Mouse (Mus musculus) lung, postnatal 0 days (tissue): ENCODE data around the gene Dgkd. TPM values are rescaled to one million over a fixed set of nuclear protein-coding genes. Genes with fewer than 3 reads are reported as not detected.

Source experiments
- ATAC-seq: fragments of 200-750 bp; cut with Nextera tagmentation; 2 replicates; pipeline ENCODE4 v1.8.0; 2017; ENCODE audit warnings: moderate library complexity
- DNase-seq: peaks from one replicate; pipeline ENCODE4 v3.0.0-alpha.2; 2016; ENCODE audit warnings: low spot score
- H3K27ac ChIP-seq: fragments of 300-500 bp; sonication (generic); 2 replicates; pipeline ENCODE4 v1.5.1; 2014; ENCODE audit warnings: antibody characterized with exemption, mild to moderate bottlenecking, low read length, mixed read lengths
- H3K27me3 ChIP-seq: fragments of 300-500 bp; sonication (generic); replicated peaks from 2 replicates; pipeline ENCODE4 v1.6.1; 2014; ENCODE audit warnings: low read length, mixed read lengths; ENCODE audit not compliant: insufficient read depth
- H3K36me3 ChIP-seq: fragments of 300-500 bp; sonication (generic); 2 replicates; pipeline ENCODE4 v1.6.1; 2014; ENCODE audit warnings: low read length, mixed read lengths; ENCODE audit not compliant: insufficient read depth
- H3K4me1 ChIP-seq: fragments of 300-500 bp; sonication (generic); 2 replicates; pipeline ENCODE4 v1.6.1; 2014; ENCODE audit warnings: antibody characterized with exemption, low read depth, low read length, mixed read lengths; ENCODE audit not compliant: insufficient read depth
- H3K4me2 ChIP-seq: fragments of 300-500 bp; sonication (generic); replicated peaks from 2 replicates; pipeline ENCODE4 v1.6.1; 2014; ENCODE audit warnings: low read depth, mild to moderate bottlenecking, low read length, moderate library complexity, mixed read lengths
- H3K4me3 ChIP-seq: fragments of 300-500 bp; sonication (generic); 2 replicates; pipeline ENCODE4 v1.5.1; 2014; ENCODE audit warnings: low read depth, low read length
- H3K9ac ChIP-seq: fragments of 300-500 bp; sonication (generic); replicated peaks from 2 replicates; pipeline ENCODE4 v1.6.1; 2014; ENCODE audit warnings: low read depth, mild to moderate bottlenecking
- H3K9me3 ChIP-seq: fragments of 300-500 bp; sonication (generic); 2 replicates; pipeline ENCODE4 v1.6.1; 2016; ENCODE audit warnings: low read length, mixed read lengths
- CTCF ChIP-seq: IDR thresholded peaks from 2 replicates; pipeline ENCODE4 v1.5.1; 2016; ENCODE audit warnings: antibody characterized with exemption, mild to moderate bottlenecking
- EP300 ChIP-seq: IDR thresholded peaks from 2 replicates; pipeline ENCODE4 v1.6.1; 2016; ENCODE audit warnings: antibody characterized with exemption, mild to moderate bottlenecking, control low read depth
- WGBS: fragments of 180-500 bp; shearing (Covaris S2); extraction: QIAGEN DNeasy Blood & Tissue Kit; methylation state at CpG from one replicate; pipeline ENCODE4 v1.1.7; 2014; 5-methylcytosine and 5-hydroxymethylcytosine counted together
- polyA plus RNA-seq: library from polyadenylated mRNA; unstranded; fragments of >200 nt; fragmentation: Nextera tagmentation; extraction: Ambion mirVana; gene quantifications from 2 replicates; pipeline ENCODE4 v1.2.1, GENCODE M21; 2015

Gene Dgkd
- polyA plus RNA-seq, 1 experiment from 2014 or later, result 24.3 TPM

DNA sequence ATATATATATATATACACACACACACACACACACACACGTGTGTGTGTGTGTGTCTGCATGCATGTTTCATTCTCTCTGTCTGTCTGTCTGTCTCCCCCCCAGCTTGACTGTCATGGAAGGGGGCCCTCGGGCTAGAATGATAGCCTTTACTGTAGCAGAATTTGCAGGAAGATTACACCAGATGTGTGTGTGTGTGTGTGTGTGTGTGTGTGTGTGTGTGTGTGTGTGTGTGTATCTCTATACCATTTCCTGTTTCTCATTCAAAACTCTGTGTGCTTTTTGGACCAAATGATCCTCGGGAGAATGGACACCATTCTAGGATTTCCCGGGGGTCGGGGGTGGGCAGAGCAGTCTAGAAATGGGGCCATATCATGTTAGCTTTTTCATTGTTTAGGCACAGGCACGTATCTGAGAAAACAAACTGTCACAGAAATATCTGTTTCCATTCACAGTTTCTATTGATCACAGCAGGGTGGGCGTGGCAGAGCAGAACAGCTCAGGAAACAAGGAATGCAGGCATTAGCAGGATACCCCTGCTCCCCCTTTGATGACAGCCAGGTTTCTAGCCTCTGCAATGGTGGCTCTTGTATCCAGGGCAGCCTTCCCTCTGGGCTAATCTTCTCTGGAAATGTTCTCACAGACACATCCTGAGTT lies 24.0 kb upstream of the Dgkd start:
- WGBS, result 35% methylated on average over 7 of the region's 7 CpGs
- H3K9ac ChIP-seq, result no peak overlapping the region
- H3K36me3 ChIP-seq, result no peaks in the 10 kb centered on the region
- no peaks in the 10 kb centered on the region for H3K9me3 ChIP-seq
- H3K27me3 ChIP-seq, result no peaks in the 10 kb centered on the region
- no peak overlapping the region for H3K4me2 ChIP-seq
- H3K4me1 ChIP-seq, result no peaks in the 10 kb centered on the region
- no peak overlapping the region for H3K4me3 ChIP-seq
- no peak for ATAC-seq
- no peak for TF ChIP-seq CTCF
- no peak for TF ChIP-seq EP300
- no peak overlapping the region; the same call in 1 of the 2 replicates for H3K27ac ChIP-seq
- no peak for DNase-seq

GRCm38 (mm10) chr1:87829621-87830211 lies 23.4 kb upstream of the Dgkd start:
- Histone ChIP-seq H3K27me3 (no peaks in the 10 kb centered on the region), H3K4me1 (no peaks in the 10 kb centered on the region), H3K4me2 (no peak overlapping the region), H3K9ac (no peak overlapping the region), H3K9me3 (no peaks in the 10 kb centered on the region), H3K36me3 (no peaks in the 10 kb centered on the region), H3K27ac (no peak overlapping the region; the same call in 1 of the 2 replicates), H3K4me3 (no peak overlapping the region)
- WGBS, result 44% methylated on average over 6 of the region's 6 CpGs
- peak; percentile 25; the same call in 1 of the 2 replicates for ATAC-seq
- no peak for TF ChIP-seq EP300
- no peak for TF ChIP-seq CTCF
- no peak for DNase-seq

- Histone ChIP-seq H3K9ac (no peak overlapping the region), H3K4me1 (no peaks in the 10 kb centered on the region), H3K4me2 (no peak overlapping the region), H3K4me3 (no peak overlapping the region), H3K27ac (no peak overlapping the region), H3K36me3 (no peaks in the 10 kb centered on the region), H3K27me3 (no peaks in the 10 kb centered on the region), H3K9me3 (no peaks in the 10 kb centered on the region)
- 78% methylated on average over 1 of the region's 1 CpGs for WGBS
- TF ChIP-seq EP300 (no peak), CTCF (no peak)
- no peak for ATAC-seq
- no peak for DNase-seq
These were observed 16.6 kb upstream of the Dgkd start for GRCm38 (mm10) chr1:87836453-87836852.

DNA sequence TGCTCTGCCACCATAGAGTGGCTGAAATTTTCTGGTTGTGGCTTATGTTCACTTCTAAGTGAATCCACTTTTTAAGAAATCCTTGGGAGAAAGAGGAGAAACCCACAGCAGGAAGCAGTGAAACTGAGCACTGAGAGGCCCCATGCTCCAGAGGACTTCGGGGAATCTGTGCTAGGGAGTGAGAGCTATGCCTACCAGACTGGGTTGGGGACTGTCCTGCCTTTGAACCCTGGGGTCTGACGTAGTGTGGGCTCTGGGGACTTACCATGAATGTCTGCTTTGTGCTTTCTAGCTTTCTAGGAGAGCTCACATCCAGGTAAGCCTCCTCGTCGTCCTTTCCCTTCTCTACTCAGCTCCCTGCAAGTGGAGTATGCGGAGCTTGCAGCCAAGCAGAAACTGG lies 16.1 kb upstream of the Dgkd start:
- no peaks in the 10 kb centered on the region for H3K4me1 ChIP-seq
- no peak overlapping the region for H3K9ac ChIP-seq
- no peaks in the 10 kb centered on the region for H3K9me3 ChIP-seq
- DNase-seq (no peak), ATAC-seq (no peak)
- H3K4me3 ChIP-seq, result no peak overlapping the region
- H3K27me3 ChIP-seq, result no peaks in the 10 kb centered on the region
- H3K4me2 ChIP-seq, result no peak overlapping the region
- no peak overlapping the region for H3K27ac ChIP-seq
- no peak for TF ChIP-seq EP300
- no peak for TF ChIP-seq CTCF
- no peaks in the 10 kb centered on the region for H3K36me3 ChIP-seq
- WGBS, result 42% methylated on average over 5 of the region's 5 CpGs

- Histone ChIP-seq H3K4me2 (no peak overlapping the region), H3K4me1 (no peaks in the 10 kb centered on the region), H3K36me3 (no peaks in the 10 kb centered on the region), H3K27ac (no peak overlapping the region), H3K9ac (no peak overlapping the region), H3K9me3 (no peaks in the 10 kb centered on the region), H3K27me3 (no peaks in the 10 kb centered on the region), H3K4me3 (no peak overlapping the region)
- WGBS, result 53% methylated on average over 11 of the region's 11 CpGs
- TF ChIP-seq CTCF, result no peak
- no peak for TF ChIP-seq EP300
- no peak for ATAC-seq
- DNase-seq, result no peak
These were observed 12.5 kb upstream of the Dgkd start for GRCm38 (mm10) chr1:87840411-87841208.

DNA sequence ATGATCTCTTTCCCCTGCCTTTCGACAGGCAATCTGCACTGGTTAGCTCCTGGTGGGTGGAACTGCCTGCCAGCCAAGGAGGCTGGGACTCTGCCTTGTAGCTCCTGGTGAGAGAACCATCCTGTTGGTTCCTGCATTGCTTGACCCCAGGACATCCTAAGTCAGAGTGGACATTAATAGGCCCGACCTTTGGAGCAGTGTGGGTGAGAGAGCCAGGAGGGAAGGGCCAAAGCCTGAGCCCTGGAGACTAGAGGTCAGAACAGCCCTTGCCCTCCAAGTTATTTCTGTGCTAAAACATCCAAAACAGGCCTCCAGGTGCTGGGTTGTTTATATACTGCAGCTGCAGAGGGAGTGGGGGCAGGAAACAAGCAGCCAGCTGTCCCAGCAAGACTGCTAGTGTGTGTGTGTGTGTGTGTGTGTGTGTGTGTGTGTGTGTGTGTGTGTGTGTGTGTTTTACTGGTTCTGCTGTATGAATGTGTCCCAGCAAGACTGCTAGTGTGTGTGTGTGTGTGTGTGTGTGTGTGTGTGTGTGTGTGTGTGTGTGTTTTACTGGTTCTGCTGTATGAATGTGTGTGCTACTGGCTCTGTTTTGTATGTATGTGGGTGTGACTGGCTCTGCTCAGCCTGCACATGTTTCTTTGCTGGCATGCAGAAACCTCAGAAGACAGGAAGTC lies 6.1 kb upstream of the Dgkd start:
- Histone ChIP-seq H3K9ac (no peak overlapping the region), H3K27ac (no peak overlapping the region), H3K36me3 (no peaks in the 10 kb centered on the region), H3K27me3 (no peaks in the 10 kb centered on the region), H3K4me1 (peaks cover 6% of the 10 kb centered on the region; the same call in 1 of the 2 replicates), H3K4me2 (no peak overlapping the region), H3K4me3 (no peak overlapping the region), H3K9me3 (no peaks in the 10 kb centered on the region)
- peak; percentile 73 for ATAC-seq
- TF ChIP-seq CTCF (no peak), EP300 (no peak)
- WGBS, result 49% methylated on average over 2 of the region's 2 CpGs
- peak; percentile 40 for DNase-seq
